Mouse (Mus musculus) midbrain, postnatal 0 days (tissue): Measurements from ENCODE around the gene Sct. TPM values are rescaled to one million over a fixed set of nuclear protein-coding genes. Genes with fewer than 3 reads are reported as not detected.
A peak's percentile ranks its signal among the peaks of the same experiment; 100 is the strongest.

Experiments
- ATAC-seq: fragments of 200-750 bp; cut with Nextera tagmentation; 2 replicates; pipeline ENCODE4 v1.8.0; 2017; ENCODE audit warnings: moderate number of reproducible peaks, mild to moderate bottlenecking, moderate TSS enrichment, moderate library complexity; ENCODE audit not compliant: low FRiP score
- DNase-seq: peaks from one replicate; pipeline ENCODE4 v3.0.0-alpha.2; 2015; ENCODE audit warnings: low spot score
- H3K27ac ChIP-seq: fragments of 300-500 bp; sonication (generic); 2 replicates; pipeline ENCODE4 v1.5.1; 2014; ENCODE audit warnings: low read depth, mild to moderate bottlenecking, low read length, mixed read lengths
- H3K27me3 ChIP-seq: fragments of 300-500 bp; sonication (generic); 2 replicates; pipeline ENCODE4 v1.6.1; 2014; ENCODE audit warnings: low read length, control low read depth, mixed read lengths; ENCODE audit not compliant: insufficient read depth
- H3K36me3 ChIP-seq: fragments of 300-500 bp; sonication (generic); 2 replicates; pipeline ENCODE4 v1.6.1; 2014; ENCODE audit warnings: low read length, control low read depth, mixed read lengths; ENCODE audit not compliant: insufficient read depth
- H3K4me1 ChIP-seq: fragments of 300-500 bp; sonication (generic); 2 replicates; pipeline ENCODE4 v1.6.1; 2014; ENCODE audit warnings: mild to moderate bottlenecking, control low read depth, antibody characterized with exemption, low read length, mixed read lengths; ENCODE audit not compliant: insufficient read depth
- H3K4me2 ChIP-seq: fragments of 300-500 bp; sonication (generic); 2 replicates; pipeline ENCODE4 v1.6.1; 2014; ENCODE audit warnings: low read depth, mild to moderate bottlenecking, low read length, mixed read lengths; ENCODE audit not compliant: poor library complexity, severe bottlenecking
- H3K4me3 ChIP-seq: fragments of 300-500 bp; sonication (generic); 2 replicates; pipeline ENCODE4 v1.5.1; 2014; ENCODE audit warnings: low read depth, mild to moderate bottlenecking, low read length, moderate library complexity
- H3K9ac ChIP-seq: fragments of 300-500 bp; sonication (generic); replicated peaks from 2 replicates; pipeline ENCODE4 v1.6.1; 2014; ENCODE audit warnings: mild to moderate bottlenecking, low read length, moderate library complexity, mixed read lengths; ENCODE audit not compliant: poor library complexity, severe bottlenecking
- H3K9me3 ChIP-seq: fragments of 300-500 bp; sonication (generic); 2 replicates; pipeline ENCODE4 v1.6.1; 2016; ENCODE audit warnings: low read length, control low read depth
- CTCF ChIP-seq: IDR thresholded peaks from 2 replicates; pipeline ENCODE4 v1.5.1; 2016; ENCODE audit warnings: antibody characterized with exemption, mild to moderate bottlenecking
- WGBS: fragments of 180-500 bp; shearing (Covaris S2); extraction: QIAGEN DNeasy Blood & Tissue Kit; methylation state at CpG from one replicate; pipeline ENCODE4 v1.1.7; 2014; 5-methylcytosine and 5-hydroxymethylcytosine counted together
- polyA plus RNA-seq: library from polyadenylated mRNA; unstranded; fragments of >200 nt; fragmentation: Nextera tagmentation; extraction: Ambion mirVana; gene quantifications from 2 replicates; pipeline ENCODE4 v1.2.1, GENCODE M21; 2015
- total RNA-seq: library from RNA; depleted of rRNA; stranded (reverse); fragments of >200 nt; gene quantifications from 2 replicates; pipeline ENCODE4 v1.2.3, GENCODE M21; 2014

Sct gene
- total and polyA plus RNA-seq, 2 experiments from 2014 or later = 1.5 to 3.3 TPM

DNA sequence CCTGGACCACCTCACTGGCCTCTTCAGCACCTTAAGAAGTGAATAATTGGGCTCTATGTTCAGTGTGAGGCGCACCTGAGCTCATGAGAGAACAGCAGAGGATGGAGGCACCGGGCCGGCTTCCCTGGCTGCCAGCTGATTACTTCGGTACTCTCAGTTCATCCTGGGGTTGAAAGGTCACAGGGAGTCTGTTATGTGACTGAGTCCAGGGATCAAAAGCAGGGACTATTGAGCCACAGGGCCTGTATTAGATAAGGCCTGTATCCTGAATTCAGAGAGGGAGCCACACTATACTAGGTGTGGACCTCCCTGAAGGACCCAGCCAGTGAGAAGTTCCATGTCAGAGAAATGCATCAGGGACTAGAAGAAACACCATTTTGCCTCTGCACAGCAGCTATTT, 25.6 kb upstream of the Sct start:
- no peaks in the 10 kb centered on the region for H3K27me3 ChIP-seq
- TF ChIP-seq CTCF = no peak
- H3K4me1 ChIP-seq = no peaks in the 10 kb centered on the region
- 98% methylated on average over 4 of the region's 4 CpGs for WGBS
- H3K27ac ChIP-seq = no peak overlapping the region
- ATAC-seq (no peak), DNase-seq (no peak)
- no peak overlapping the region for H3K4me3 ChIP-seq
- H3K9ac ChIP-seq = no peak overlapping the region
- H3K4me2 ChIP-seq = no peak overlapping the region
- no peaks in the 10 kb centered on the region for H3K9me3 ChIP-seq
- H3K36me3 ChIP-seq = peaks cover 77% of the 10 kb centered on the region

DNA sequence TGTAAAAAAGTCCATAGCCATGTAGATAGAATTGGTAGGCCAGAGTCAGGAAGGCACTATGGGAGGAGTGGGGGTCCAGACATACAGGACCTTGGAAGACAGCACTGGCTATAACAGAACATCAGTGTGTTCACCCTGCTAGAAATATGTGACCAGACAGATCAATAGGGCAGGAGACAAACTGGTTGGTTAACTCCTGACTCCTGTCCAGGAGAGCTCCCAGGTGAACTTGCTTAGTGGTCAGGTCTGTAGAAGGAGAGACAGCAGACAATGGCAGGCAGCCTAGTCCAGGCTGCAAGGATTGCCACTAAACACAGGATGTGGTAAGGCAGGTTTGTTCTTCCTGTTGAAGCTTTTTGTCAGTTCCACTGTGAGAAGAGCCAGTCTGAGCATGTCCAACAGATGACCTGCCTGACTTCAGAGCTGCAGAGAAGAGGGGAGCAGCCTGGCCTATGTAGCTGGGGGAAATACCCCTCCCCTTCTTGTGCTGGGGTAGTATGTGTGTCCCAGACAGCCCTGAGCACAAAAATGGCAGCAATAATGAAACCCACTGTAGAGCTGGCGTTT, 23.9 kb upstream of the Sct start:
- Histone ChIP-seq H3K9ac (no peak overlapping the region), H3K27ac (no peak overlapping the region), H3K9me3 (no peaks in the 10 kb centered on the region), H3K27me3 (no peaks in the 10 kb centered on the region), H3K4me2 (no peak overlapping the region), H3K36me3 (peaks cover 70% of the 10 kb centered on the region), H3K4me1 (no peaks in the 10 kb centered on the region), H3K4me3 (no peak overlapping the region)
- no peak for TF ChIP-seq CTCF
- no peak for DNase-seq
- WGBS = 88% methylated on average over 1 of the region's 1 CpGs
- no peak for ATAC-seq

- H3K9me3 ChIP-seq = no peaks in the 10 kb centered on the region
- TF ChIP-seq CTCF = no peak
- ATAC-seq (no peak), DNase-seq (no peak)
- H3K36me3 ChIP-seq = peaks cover 67% of the 10 kb centered on the region
- 96% methylated on average over 9 of the region's 9 CpGs for WGBS
- H3K27ac ChIP-seq = no peak overlapping the region
- no peaks in the 10 kb centered on the region for H3K27me3 ChIP-seq
- H3K9ac ChIP-seq = no peak overlapping the region
- no peaks in the 10 kb centered on the region for H3K4me1 ChIP-seq
- H3K4me3 ChIP-seq = no peak overlapping the region
- no peak overlapping the region for H3K4me2 ChIP-seq
Observed at GRCm38 (mm10) chr7:141301386-141301785, 22.5 kb upstream of the Sct start.

- 94% methylated on average over 8 of the region's 8 CpGs for WGBS
- H3K36me3 ChIP-seq = peaks cover 50% of the 10 kb centered on the region
Observed at GRCm38 (mm10) chr7:141299175-141299574, 20.2 kb upstream of the Sct start.

GRCm38 (mm10) chr7:141297926-141298650, 19.2 kb upstream of the Sct start:
- WGBS = 73% methylated on average over 3 of the region's 3 CpGs
- DNase-seq = no peak
- peaks cover 48% of the 10 kb centered on the region for H3K36me3 ChIP-seq
- H3K4me2 ChIP-seq = no peak overlapping the region
- H3K4me3 ChIP-seq = no peak overlapping the region
- H3K27me3 ChIP-seq = peaks cover 23% of the 10 kb centered on the region
- TF ChIP-seq CTCF = no peak
- H3K9me3 ChIP-seq = no peaks in the 10 kb centered on the region
- H3K4me1 ChIP-seq = peaks cover 3% of the 10 kb centered on the region; the same call in 1 of the 2 replicates
- no peak for ATAC-seq
- no peak overlapping the region for H3K27ac ChIP-seq
- H3K9ac ChIP-seq = no peak overlapping the region

More at GRCm38 (mm10) chr7:141299175-141299574, 20.2 kb upstream of the Sct start:
- H3K4me3 ChIP-seq = no peak overlapping the region
- TF ChIP-seq CTCF = no peak
- ATAC-seq (no peak), DNase-seq (no peak)
- peaks cover 14% of the 10 kb centered on the region for H3K27me3 ChIP-seq
- H3K27ac ChIP-seq = no peak overlapping the region
- H3K4me1 ChIP-seq = no peaks in the 10 kb centered on the region
- H3K4me2 ChIP-seq = no peak overlapping the region
- H3K9me3 ChIP-seq = no peaks in the 10 kb centered on the region
- H3K9ac ChIP-seq = no peak overlapping the region

DNA sequence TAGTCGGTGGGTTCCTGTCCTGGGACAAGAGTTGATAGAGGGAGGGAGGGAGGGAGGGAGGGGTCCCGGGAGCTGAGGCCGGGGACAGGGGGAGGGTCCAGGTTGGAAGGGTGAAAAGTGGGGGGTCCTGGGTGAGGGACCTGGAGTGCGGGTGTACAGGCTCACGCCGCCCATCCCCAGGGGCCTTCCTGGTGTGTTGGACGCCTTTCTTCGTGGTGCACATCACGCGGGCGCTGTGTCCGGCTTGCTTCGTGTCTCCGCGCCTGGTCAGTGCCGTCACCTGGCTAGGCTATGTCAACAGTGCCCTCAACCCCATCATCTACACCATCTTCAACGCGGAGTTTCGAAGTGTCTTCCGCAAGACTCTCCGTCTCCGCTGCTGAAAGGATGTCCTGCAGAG, 15.5 kb upstream of the Sct start:
- Histone ChIP-seq H3K36me3 (peaks cover 17% of the 10 kb centered on the region), H3K4me1 (peaks cover 6% of the 10 kb centered on the region; the same call in 1 of the 2 replicates), H3K9me3 (no peaks in the 10 kb centered on the region), H3K9ac (0 out of 2 replicates have a peak overlapping the region, but pooled peaks have one; percentile 29), H3K4me2 (peak overlapping the region; percentile 62), H3K27ac (no peak overlapping the region), H3K4me3 (peak overlapping the region; percentile 36), H3K27me3 (peaks cover 29% of the 10 kb centered on the region)
- DNase-seq (no peak), ATAC-seq (no peak)
- no peak for TF ChIP-seq CTCF
- 6% methylated on average over 20 of the region's 22 CpGs for WGBS
